ENCODE assay signal across 18 mouse cellular contexts in the genomic region with DNA sequence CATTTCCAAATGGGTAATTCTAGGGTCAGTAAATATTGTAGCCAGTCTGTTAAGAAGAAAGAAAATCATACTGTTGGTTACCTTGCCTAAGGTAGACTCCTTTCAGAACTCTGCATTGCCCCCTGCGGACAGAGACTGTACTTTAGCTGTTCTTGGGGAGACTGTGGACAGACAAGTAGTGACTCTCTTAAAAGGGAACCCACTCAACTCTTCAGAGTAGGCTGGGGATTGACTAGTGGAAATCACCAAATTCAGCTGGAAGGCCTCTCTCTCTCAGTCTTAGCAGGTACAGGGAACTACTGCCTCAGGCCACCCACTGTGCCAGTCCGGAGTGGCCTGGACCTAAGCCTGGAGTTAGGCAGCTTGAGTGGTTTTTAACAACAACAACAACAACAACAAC. TPM values are rescaled to one million over a fixed set of nuclear protein-coding genes. Genes with fewer than 3 reads are reported as not detected.
A peak's percentile ranks its signal among the peaks of the same experiment; 100 is the strongest.
DNase-seq lines count a peak whose midpoint lies in the region; ATAC-seq and TF ChIP-seq lines count a peak whose summit lies in the region.
"Had no signal": no experiment of that assay in that cellular context is flagged by ENCODE, and none has a peak within 500 bp of the region (broad histone marks: within the 10 kb centered on the region; RNA-seq: fewer than 3 reads in every experiment).

No protein-coding gene starts in this region.

- H3K9ac ChIP-seq in heart, embryonic 11.5 days (ENCODE audit: low read depth, low read length): no peak overlapping the region
- no peak overlapping the region for H3K9ac ChIP-seq in embryonic facial prominence, embryonic 15.5 days
- no peak overlapping the region for H3K9ac ChIP-seq in midbrain, embryonic 14.5 days (replicated peaks; ENCODE audit: low read length)
- H3K9ac ChIP-seq: forebrain, postnatal 0 days; heart, embryonic 12.5 days had no signal

- no peak overlapping the region for H3K4me2 ChIP-seq in heart, embryonic 11.5 days
- H3K4me2 ChIP-seq in embryonic facial prominence, embryonic 15.5 days (replicated peaks): peak overlapping the region; percentile 38
- no peak overlapping the region for H3K4me2 ChIP-seq in midbrain, embryonic 14.5 days (ENCODE audit: low read length)
- H3K4me2 ChIP-seq: heart, embryonic 12.5 days had no signal

- ATAC-seq in heart, embryonic 11.5 days (replicated peaks; ENCODE audit: insufficient number of reproducible peaks, low FRiP score, low TSS enrichment): no peak
- ATAC-seq in embryonic facial prominence, embryonic 15.5 days (ENCODE audit: insufficient number of reproducible peaks, low FRiP score, low TSS enrichment, low read depth): no peak
- ATAC-seq in midbrain, embryonic 14.5 days (ENCODE audit: low FRiP score, low TSS enrichment): no peak
- ATAC-seq: forebrain, postnatal 0 days had no signal

- H3K4me1 ChIP-seq in heart, embryonic 11.5 days (ENCODE audit: control insufficient read depth, insufficient read depth, low read length): no peaks in the 10 kb centered on the region
- peaks cover 8% of the 10 kb centered on the region; the same call in 1 of the 2 replicates for H3K4me1 ChIP-seq in embryonic facial prominence, embryonic 15.5 days
- H3K4me1 ChIP-seq in midbrain, embryonic 14.5 days (ENCODE audit: control insufficient read depth, insufficient read depth, low read length): no peaks in the 10 kb centered on the region
- H3K4me1 ChIP-seq: heart, embryonic 12.5 days had no signal

- 6% methylated on average over 2 of the region's 2 CpGs for WGBS in heart, embryonic 11.5 days (ENCODE audit: insufficient replicate concordance)
- WGBS in embryonic facial prominence, embryonic 15.5 days: 31% methylated on average over 2 of the region's 2 CpGs
- 3% methylated on average over 2 of the region's 2 CpGs for WGBS in midbrain, embryonic 14.5 days

- no peak overlapping the region for H3K4me3 ChIP-seq in heart, embryonic 11.5 days (ENCODE audit: low read depth, low read length)
- H3K4me3 ChIP-seq in embryonic facial prominence, embryonic 15.5 days (replicated peaks): peak overlapping the region; percentile 25; the same call in 1 of the 2 replicates
- no peak overlapping the region for H3K4me3 ChIP-seq in midbrain, embryonic 14.5 days (replicated peaks; ENCODE audit: low read depth, low read length)
- H3K4me3 ChIP-seq: heart, embryonic 12.5 days; myocyte had no signal

- no peak overlapping the region for H3K27ac ChIP-seq in heart, embryonic 11.5 days (ENCODE audit: low read depth, low read length)
- peak overlapping the region; percentile 66 for H3K27ac ChIP-seq in embryonic facial prominence, embryonic 15.5 days (replicated peaks)
- H3K27ac ChIP-seq in midbrain, embryonic 14.5 days (replicated peaks; ENCODE audit: low read depth, low read length): no peak overlapping the region

- H3K27me3 ChIP-seq in heart, embryonic 11.5 days (ENCODE audit: control insufficient read depth, insufficient read depth, low read length): peaks cover 74% of the 10 kb centered on the region
- peaks cover 76% of the 10 kb centered on the region for H3K27me3 ChIP-seq in embryonic facial prominence, embryonic 15.5 days
- H3K27me3 ChIP-seq in midbrain, embryonic 14.5 days (ENCODE audit: control insufficient read depth, insufficient read depth, low read length): peaks cover 97% of the 10 kb centered on the region

- peak; percentile 30 for DNase-seq in heart, adult 11 months
- peak; percentile 22 for DNase-seq in brain, embryonic 14.5 days (ENCODE audit: low read depth)
- peak; percentile 27 for DNase-seq in midbrain, embryonic 14.5 days
- DNase-seq in cerebellum, adult 9-11 months: no peak
- no peak for DNase-seq in lung, postnatal 14 days
- DNase-seq: adrenal gland, adult 8-10 months; forebrain, postnatal 0 days; gastrocnemius, postnatal 36 days; heart, postnatal 36 days; liver; lung, adult 18-20 months; right cerebral cortex, postnatal 14 days; thymus, postnatal 4 days had no signal

- no peaks in the 10 kb centered on the region for H3K9me3 ChIP-seq in heart, embryonic 11.5 days (replicated peaks; ENCODE audit: control insufficient read depth, low read length)
- 0 out of 2 replicates have a peak, but pooled peaks cover 4% of the 10 kb centered on the region for H3K9me3 ChIP-seq in embryonic facial prominence, embryonic 15.5 days (replicated peaks)
- H3K9me3 ChIP-seq in midbrain, embryonic 14.5 days (ENCODE audit: control insufficient read depth, low read length): no peaks in the 10 kb centered on the region

- no peaks in the 10 kb centered on the region for H3K36me3 ChIP-seq in heart, embryonic 11.5 days (ENCODE audit: control insufficient read depth, insufficient read depth, low read length)
- H3K36me3 ChIP-seq in embryonic facial prominence, embryonic 15.5 days: no peaks in the 10 kb centered on the region
- H3K36me3 ChIP-seq in midbrain, embryonic 14.5 days (ENCODE audit: control insufficient read depth, insufficient read depth, low read length): no peaks in the 10 kb centered on the region
- H3K36me3 ChIP-seq: heart, embryonic 12.5 days had no signal

- TF ChIP-seq POLR2A in brain, embryonic 14.5 days (IDR thresholded peaks at IDR 0.05; ENCODE audit: borderline replicate concordance, extremely low read depth, insufficient read depth, insufficient read length, poor library complexity, severe bottlenecking): no peak

- TF ChIP-seq CTCF in brain, embryonic 14.5 days (IDR thresholded peaks at IDR 0.05; ENCODE audit: borderline replicate concordance, extremely low read depth, insufficient read depth, insufficient read length): no peak; the same call in 1 of the 2 replicates

RNA-seq across cellular contexts. Expression of gene Tbx15, which starts 21.8 kb away (rescaled TPM):
- polyA plus RNA-seq in heart, embryonic 11.5 days (2014; fragmentation: Nextera tagmentation; extraction: Ambion mirVana): 0.21 and 0.40 TPM in 2 replicates
- 3.1 and 4.2 TPM in 2 replicates for polyA plus RNA-seq in brain, embryonic 14.5 days (2012; rRNA removed)
- 25.2 and 25.9 TPM in 2 replicates for polyA plus RNA-seq in embryonic facial prominence, embryonic 15.5 days (2015; fragmentation: Nextera tagmentation; extraction: Ambion mirVana)
- 0.13 and 0.92 TPM in 2 replicates for polyA plus RNA-seq in midbrain, embryonic 14.5 days (2014; fragmentation: Nextera tagmentation; extraction: Ambion mirVana)
- polyA plus RNA-seq: intestine, embryonic 14.5 days had no signal

Comparison
In these comparisons a context has a peak if more than half of its experiments do, and no peak if none do; other contexts are left out.
1. DNase-seq: peak in heart, adult 11 months (single experiment), brain, embryonic 14.5 days (single experiment) and midbrain, embryonic 14.5 days (single experiment); none in cerebellum, adult 9-11 months (single experiment) and lung, postnatal 14 days (single experiment).